Comparison of ENCODE assay signal across 8 mouse cellular contexts in genomic region chr17:25507799-25508198, GRCm38 (mm10). TPM values are rescaled to one million over a fixed set of nuclear protein-coding genes. Genes with fewer than 3 reads are reported as not detected.
DNase-seq lines count a peak whose midpoint lies in the region; TF ChIP-seq lines count a peak whose summit lies in the region.

No protein-coding gene starts in this region.

- H3K27ac ChIP-seq in heart, adult 2 months, result no peak overlapping the region
- H3K27ac ChIP-seq in kidney, adult 2 months (ENCODE audit: insufficient read depth, low read depth, low read length), result no peak overlapping the region

- TF ChIP-seq POLR2A in heart, adult 2 months (IDR thresholded peaks at IDR 0.05; ENCODE audit: insufficient read depth, low read depth, low read length), result no peak
- no peak for TF ChIP-seq POLR2A in kidney, adult 2 months (IDR thresholded peaks at IDR 0.05; ENCODE audit: low read depth, low read length)

- peak; percentile 61; the same call in 1 of the 2 replicates for TF ChIP-seq EP300 in heart, adult 2 months (IDR thresholded peaks at IDR 0.05; ENCODE audit: insufficient read depth, low read depth, low read length)

- TF ChIP-seq CTCF in heart, adult 2 months (IDR thresholded peaks at IDR 0.05), result peak; percentile 90
- peak; percentile 86 for TF ChIP-seq CTCF in kidney, adult 2 months (conservative IDR thresholded peaks at IDR 0.05; ENCODE audit: insufficient read depth, insufficient read length, low read depth, low read length)

- H3K79me2 ChIP-seq in heart, adult 2 months (replicated peaks; ENCODE audit: control insufficient read depth, insufficient read depth, low read length), result no peaks in the 10 kb centered on the region

- intact Hi-C loops in heart, adult 2 months (cut with DNase I), result loop anchor here (1.0 kb wide), 1 partner anchor 32 kb away; no protein-coding TSS in a partner anchor
- intact Hi-C loops in left cerebral cortex, postnatal 4 days (cut with DNase I), result loop anchor here (2.0 kb wide), 1 partner anchor 33 kb away; no protein-coding TSS in a partner anchor

- 7% methylated on average over 3 of the region's 3 CpGs for WGBS in heart, adult 2 months
- 10% methylated on average over 3 of the region's 3 CpGs for WGBS in kidney, adult 2 months

- no peak overlapping the region for H3K4me3 ChIP-seq in heart, adult 2 months
- no peak overlapping the region for H3K4me3 ChIP-seq in kidney, adult 2 months (ENCODE audit: insufficient read depth, low read depth, low read length)

- no peaks in the 10 kb centered on the region for H3K36me3 ChIP-seq in heart, adult 2 months (ENCODE audit: control insufficient read depth, insufficient read depth, low read length)
- no peaks in the 10 kb centered on the region for H3K36me3 ChIP-seq in kidney, adult 2 months (ENCODE audit: control insufficient read depth, insufficient read depth, low read length)

- DNase-seq in heart, adult 2 months, result peak; percentile 46 to 73
- no peak for DNase-seq in heart, adult 11 months
- DNase-seq in cerebellum, adult 11-12 months, result peak; percentile 14
- peak; percentile 75 to 76 for DNase-seq in frontal cortex, postnatal 36 days (ENCODE audit: low spot score in 2 of 2)
- peak; percentile 62 for DNase-seq in kidney, adult 2 months
- DNase-seq in left cerebral cortex, postnatal 4 days, result peak; percentile 81
- peak; percentile 16 for DNase-seq in naive thymus-derived CD4-positive, alpha-beta T cell, adult 2 months (ENCODE audit: low read depth)
- DNase-seq in testis, postnatal 10 days (ENCODE audit: low spot score), result peak; percentile 90

- no peaks in the 10 kb centered on the region; the same call in 1 of the 2 replicates for H3K27me3 ChIP-seq in heart, adult 2 months (ENCODE audit: control insufficient read depth, insufficient read depth, low read length)
- H3K27me3 ChIP-seq in kidney, adult 2 months (replicated peaks; ENCODE audit: control insufficient read depth, insufficient read depth, low read length), result no peaks in the 10 kb centered on the region

- H3K9ac ChIP-seq in heart, adult 2 months (ENCODE audit: low read depth, low read length), result no peak overlapping the region

- no peaks in the 10 kb centered on the region for H3K4me1 ChIP-seq in heart, adult 2 months (ENCODE audit: control insufficient read depth, insufficient read depth, low read length)
- H3K4me1 ChIP-seq in kidney, adult 2 months (ENCODE audit: control insufficient read depth, insufficient read depth, low read length), result no peaks in the 10 kb centered on the region

RNA-seq across cellular contexts. Expression of gene Sstr5, which starts 10.7 kb away (rescaled TPM):
- not detected for total RNA-seq in heart, adult 2 months (2021)
- polyA plus RNA-seq in heart, adult 2 months (2012; rRNA removed), result not detected in 2 replicates
- not detected in 2 replicates for polyA plus RNA-seq in kidney, adult 2 months (2012; rRNA removed)
- total RNA-seq in left cerebral cortex, postnatal 4 days (2021), result under 1 TPM; 0.58 to 0.72 TPM

RNA-seq across cellular contexts. Expression of gene Tekt4, which starts 53.4 kb away (rescaled TPM):
- total RNA-seq in heart, adult 2 months (2021), result not detected
- 0.61 and 1.2 TPM in 2 replicates for polyA plus RNA-seq in heart, adult 2 months (2012; rRNA removed)
- 0.07 and 0.08 TPM in 2 replicates for polyA plus RNA-seq in kidney, adult 2 months (2012; rRNA removed)
- total RNA-seq in left cerebral cortex, postnatal 4 days (2021), result 1 to 10 TPM in 1 of 2 experiments, under 1 TPM in 1; 0.70 to 1.6 TPM
